Mouse (Mus musculus): Measurements from ENCODE around the gene Proser3.

GRCm38 (mm10) chr7:30490251-30490956 lies 61.7 kb downstream of the Proser3 start:
- TF ChIP-seq POLR2A (IDR thresholded peaks at IDR 0.05; ENCODE audit: insufficient read length, low read depth), result no peak
- no peak for TF ChIP-seq MYOD1 (IDR thresholded peaks at IDR 0.05; ENCODE audit: control insufficient read depth in 1 of 3, insufficient read length in 2 of 3, low read depth in 2 of 3)
- TF ChIP-seq E2F4 (IDR thresholded peaks at IDR 0.05; ENCODE audit: insufficient read depth), result no peak
- TF ChIP-seq TCF12 (IDR thresholded peaks at IDR 0.05; ENCODE audit: insufficient read depth, poor library complexity, severe bottlenecking), result no peak
- no peak for TF ChIP-seq CEBPB (IDR thresholded peaks at IDR 0.05; ENCODE audit: insufficient read depth, poor library complexity, severe bottlenecking)
- no peak for TF ChIP-seq USF1 (IDR thresholded peaks at IDR 0.05; ENCODE audit: low read depth)
- no peak for TF ChIP-seq MAX (IDR thresholded peaks at IDR 0.05; ENCODE audit: low read depth)
- no peak for TF ChIP-seq POLR2AphosphoS2 (IDR thresholded peaks at IDR 0.05; ENCODE audit: insufficient read length, low read depth)
- no peak for TF ChIP-seq REST (IDR thresholded peaks at IDR 0.05; ENCODE audit: insufficient read depth, insufficient read length)
- no peak for TF ChIP-seq MYOG (IDR thresholded peaks at IDR 0.05; ENCODE audit: control insufficient read depth in 1 of 3, insufficient read depth in 1 of 3, insufficient read length in 2 of 3, low read depth in 2 of 3)
- TF ChIP-seq TCF3 (IDR thresholded peaks at IDR 0.05; ENCODE audit: insufficient read length, low read depth), result no peak

Measured in myocyte (in vitro differentiated cells).